Mouse (Mus musculus) cortical plate, adult 2 months (tissue): ENCODE results near the gene Ankrd22.
A peak's percentile ranks its signal among the peaks of the same experiment; 100 is the strongest.

Experiments used
- CTCF ChIP-seq: fragments of 200-500 bp; IDR thresholded peaks from 2 replicates; pipeline ENCODE4 v1.5.1; 2011; ENCODE audit warnings: mild to moderate bottlenecking, control low read depth, low read length; ENCODE audit not compliant: insufficient read depth; ENCODE audit errors: extremely low read depth
- POLR2A ChIP-seq: fragments of 200-500 bp; IDR thresholded peaks from 2 replicates; pipeline ENCODE4 v1.6.1; 2011; ENCODE audit warnings: mild to moderate bottlenecking, low read length, control low read depth; ENCODE audit not compliant: insufficient read depth; ENCODE audit errors: extremely low read depth

- peak; percentile 64 for TF ChIP-seq CTCF
- no peak for TF ChIP-seq POLR2A
Measured at GRCm38 (mm10) chr19:34151909-34152308, 13.9 kb downstream of the Ankrd22 start.
